Mouse (Mus musculus) hematopoietic multipotent progenitor cell, adult 10-12 weeks (in vitro differentiated cells): ENCODE measurements around the gene Crebrf. TPM values are rescaled to one million over a fixed set of nuclear protein-coding genes. Genes with fewer than 3 reads are reported as not detected.

ENCODE experiments used
- polyA plus RNA-seq: library from polyadenylated mRNA; stranded (reverse); fragments of >175 nt; gene quantifications from 2 replicates; pipeline ENCODE4 v1.2.3, GENCODE M21; 2012; ENCODE audit warnings: low replicate concordance

Crebrf gene
- polyA plus RNA-seq: 4.1 and 10.7 TPM in 2 replicates

GRCm38 (mm10) chr17:26715271-26715758 lies at the start of gene Crebrf:
Gene Crebrf, plus strand, starts transcription at chr17:26715650.

GRCm38 (mm10) chr17:26780750-26781571 lies 65.5 kb downstream of the Crebrf start, which contains the start of gene Bnip1:
Gene Bnip1, plus strand, starts transcription at chr17:26781066.

Other genes with a start within 250 kb of the Crebrf start
- 10.0 and 21.0 TPM in 2 replicates for gene Ergic1, start 154.2 kb upstream of the Crebrf start, polyA plus RNA-seq
- 37.3 and 169 TPM in 2 replicates for gene Dusp1, start 153.5 kb upstream of the Crebrf start, polyA plus RNA-seq
- 19.6 and 33.0 TPM in 2 replicates for gene Atp6v0e, start 52.4 kb upstream of the Crebrf start, polyA plus RNA-seq
- gene Bnip1, start 65.4 kb downstream of the Crebrf start, polyA plus RNA-seq: 25.4 and 35.8 TPM in 2 replicates
- gene Nkx2-5, start 129.4 kb downstream of the Crebrf start, polyA plus RNA-seq: 0.53 and 1.3 TPM in 2 replicates
- 7.0 and 12.9 TPM in 2 replicates for gene Kifc5b, start 201.4 kb downstream of the Crebrf start, polyA plus RNA-seq
- gene Phf1, start 217.4 kb downstream of the Crebrf start, polyA plus RNA-seq: 397 and 1,097 TPM in 2 replicates
- gene Cuta, start 223.9 kb downstream of the Crebrf start, polyA plus RNA-seq: 223 and 274 TPM in 2 replicates
- gene Syngap1, start 225.6 kb downstream of the Crebrf start, polyA plus RNA-seq: 3.4 and 4.3 TPM in 2 replicates